Mouse (Mus musculus) adrenal gland, adult 18-20 months (tissue): ENCODE measurements around the gene Ube2l3. TPM values are rescaled to one million over a fixed set of nuclear protein-coding genes. Genes with fewer than 3 reads are reported as not detected.
A peak's percentile ranks its signal among the peaks of the same experiment; 100 is the strongest.
"Not testable (repeated sequence)": the region's sequence is repeated elsewhere in the genome, so short reads cannot be mapped to it uniquely, and the experiment has no call there.

Experiments used
- DNase-seq, 2 experiments: peaks; one replicate each; pipeline ENCODE4 v3.0.0; 2021 to 2022; ENCODE audit warnings: low spot score in 2 of 2
- total RNA-seq, 2 experiments: library from RNA; stranded (reverse); gene quantifications; 1 replicate in 1 of 2; 2 replicates in 1 of 2; pipeline ENCODE4 v1.2.3; 2021

The Ube2l3 gene
- total RNA-seq, 2 experiments from 2014 or later: 186 to 220 TPM

- peak; percentile 86 to 91 for DNase-seq
These were observed 7.8 kb upstream of the Ube2l3 start for GRCm38 (mm10) chr16:17209981-17210838.

DNA sequence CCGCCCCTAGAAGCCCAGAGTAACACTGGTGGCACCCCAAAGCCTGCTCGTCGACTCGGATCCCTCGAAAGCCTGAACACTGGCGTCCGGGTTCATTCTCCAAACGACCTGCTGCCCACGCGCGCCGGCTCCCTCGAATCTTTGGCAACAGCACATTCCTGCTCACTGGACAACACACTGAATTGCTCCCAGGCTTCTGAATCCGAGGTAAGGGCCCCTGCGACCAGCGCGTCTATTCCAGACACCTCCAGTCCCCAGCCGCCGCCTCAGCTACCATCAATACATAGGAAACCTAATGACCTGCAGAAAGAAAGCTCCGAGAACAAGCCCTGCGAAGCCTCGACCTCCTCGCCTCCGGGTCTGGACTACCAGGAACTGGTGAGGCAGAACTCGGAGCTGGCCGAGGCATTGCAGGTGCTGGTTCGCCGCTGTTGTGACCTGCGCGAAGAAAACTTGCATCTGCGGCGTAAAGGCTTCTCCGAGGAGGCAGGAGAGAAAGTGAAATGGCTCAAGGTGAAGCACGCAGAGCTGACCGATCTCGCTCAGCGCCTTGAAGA is 7.0 kb upstream of the Ube2l3 start:
- peak; percentile 31 to 40 for DNase-seq

DNA sequence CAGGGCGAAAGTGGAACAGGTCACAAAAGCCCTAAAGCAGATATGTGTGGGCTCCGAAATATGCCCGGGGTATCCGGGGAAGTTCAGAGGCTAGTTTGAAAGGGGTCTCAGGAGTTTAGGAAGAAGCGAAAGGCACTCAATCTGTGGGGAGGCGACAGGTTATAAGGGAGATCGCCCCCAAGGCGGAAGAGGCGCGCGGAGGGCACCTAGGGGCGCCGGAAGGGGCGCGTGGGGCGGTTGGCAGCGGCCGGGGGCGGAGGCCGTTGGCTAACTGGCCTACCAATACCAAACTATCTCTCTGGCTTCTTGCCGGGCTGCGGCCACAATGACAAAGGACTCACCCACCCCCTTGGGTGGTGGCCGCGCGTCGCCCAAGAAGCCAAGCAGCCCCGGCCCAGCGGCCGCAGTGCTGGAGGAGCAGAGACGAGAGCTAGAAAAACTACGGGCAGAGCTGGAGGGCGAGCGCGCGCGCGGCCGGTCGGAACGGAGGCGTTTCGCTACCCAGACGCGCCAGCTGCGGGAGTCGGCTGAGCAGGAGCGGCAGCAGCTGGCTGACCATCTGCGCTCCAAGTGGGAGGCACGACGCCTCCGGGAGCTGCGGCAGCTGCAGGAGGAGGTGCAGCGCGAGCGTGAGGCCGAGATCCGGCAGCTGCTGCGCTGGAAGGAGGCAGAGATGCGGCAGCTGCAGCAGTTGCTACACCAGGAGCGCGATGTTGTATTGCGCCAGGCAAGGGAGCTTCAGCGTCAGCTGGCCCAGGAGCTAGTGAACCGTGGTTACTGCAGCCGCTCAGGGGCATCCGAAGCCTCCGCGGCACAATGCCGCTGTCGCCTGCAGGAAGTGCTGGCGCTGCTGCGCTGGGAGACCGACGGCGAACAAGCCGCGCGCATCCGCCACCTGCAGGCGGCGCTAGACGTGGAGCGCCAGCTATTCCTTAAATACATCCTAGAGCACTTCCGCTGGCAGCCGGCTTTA is 6.2 kb upstream of the Ube2l3 start, which contains the start of gene Rimbp3:
Rimbp3 (plus strand) TSS at position 215 of the 973 bp plus-strand sequence.
- peak; percentile 82 to 86 for DNase-seq

GRCm38 (mm10) chr16:17204990-17205389 is 2.5 kb upstream of the Ube2l3 start:
- no peak for DNase-seq

GRCm38 (mm10) chr16:17201977-17202376 is 472 bp downstream of the Ube2l3 start:
- no peak for DNase-seq

GRCm38 (mm10) chr16:17200953-17201707 is 1.3 kb downstream of the Ube2l3 start:
- peak; percentile 77 to 80 for DNase-seq

GRCm38 (mm10) chr16:17200121-17200952 is 2.1 kb downstream of the Ube2l3 start:
- DNase-seq: peak in 1 of 2 experiments; percentile 46

GRCm38 (mm10) chr16:17193823-17194222 is 8.6 kb downstream of the Ube2l3 start:
- no peak for DNase-seq

DNA sequence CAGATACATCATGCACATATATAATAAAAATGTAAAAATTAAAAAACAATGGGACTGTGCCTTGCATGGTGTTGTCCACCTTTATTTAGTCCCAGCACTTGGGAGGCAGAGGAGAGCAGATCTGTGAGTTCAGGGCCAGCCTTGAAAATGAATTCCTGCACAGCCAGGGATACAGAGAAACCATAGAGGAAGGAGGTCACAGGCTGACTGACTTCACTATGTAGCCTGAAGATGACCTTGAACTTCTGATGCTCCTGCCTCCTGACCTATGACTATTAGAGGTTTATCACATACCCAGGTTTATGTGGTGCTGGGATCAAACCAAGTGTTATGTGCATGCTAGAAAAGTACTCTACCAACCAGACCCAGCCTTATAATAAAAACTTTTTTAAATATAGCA is 17.0 kb downstream of the Ube2l3 start:
- no peak for DNase-seq

- no peak for DNase-seq
These were observed 19.4 kb downstream of the Ube2l3 start for GRCm38 (mm10) chr16:17183003-17183402.

DNA sequence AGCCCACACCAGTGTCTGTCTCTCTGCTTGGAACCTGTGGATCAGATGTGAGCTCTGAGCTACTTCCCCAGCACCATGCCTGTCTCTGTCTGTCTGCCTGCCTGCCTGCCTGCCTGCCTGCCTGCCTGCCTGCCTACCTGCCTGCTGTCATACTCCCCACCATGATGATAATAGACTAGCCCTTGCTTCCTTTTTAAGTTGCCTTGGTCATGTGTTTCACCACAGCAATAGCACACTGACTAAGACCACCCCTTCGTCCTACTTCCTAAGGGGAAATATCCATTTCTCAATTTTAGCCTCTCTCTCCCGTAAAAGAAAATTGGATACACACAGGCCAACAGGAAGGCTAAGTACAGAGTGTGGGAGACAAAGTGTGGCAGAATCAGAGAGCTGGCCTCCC is 20.3 kb downstream of the Ube2l3 start:
- no peak for DNase-seq

DNA sequence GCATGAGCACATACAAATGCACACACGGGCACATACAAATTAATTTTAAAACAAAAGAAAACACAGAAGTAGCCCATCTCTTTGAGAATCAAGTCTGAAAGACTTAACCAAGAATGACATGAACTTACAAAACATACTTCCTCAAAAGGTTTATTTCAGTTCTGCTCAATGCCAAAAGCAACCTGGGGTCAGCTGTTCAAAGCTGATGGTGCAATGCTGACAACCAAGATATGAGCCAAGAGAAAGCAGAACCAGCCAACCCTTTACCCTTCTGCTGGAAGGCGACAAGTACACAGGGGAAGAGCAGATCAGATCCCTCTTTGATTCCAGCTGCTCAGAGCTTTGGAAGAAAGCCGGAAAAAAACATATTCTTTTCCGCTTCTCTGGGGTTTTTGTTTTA is 21.1 kb downstream of the Ube2l3 start:
- no peak for DNase-seq

DNA sequence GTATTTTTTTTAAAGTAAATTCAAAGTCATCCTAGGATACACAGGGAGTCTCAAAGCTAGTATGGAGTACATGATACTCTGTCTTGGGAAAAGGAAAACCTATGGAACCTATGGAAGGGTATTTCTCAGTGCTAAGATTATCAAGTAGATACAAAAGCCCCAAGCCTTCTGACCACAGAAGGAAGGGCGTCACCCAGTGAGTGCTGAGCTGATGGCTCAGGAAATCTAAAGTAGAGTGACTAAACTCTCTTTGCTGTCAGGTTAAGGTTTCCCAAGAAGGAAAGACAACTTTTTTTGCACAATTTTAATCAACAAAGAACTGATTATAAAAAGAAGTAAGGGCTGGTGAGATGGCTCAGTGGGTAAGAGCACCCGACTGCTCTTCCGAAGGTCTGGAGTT is 22.7 kb downstream of the Ube2l3 start:
- no peak for DNase-seq

DNA sequence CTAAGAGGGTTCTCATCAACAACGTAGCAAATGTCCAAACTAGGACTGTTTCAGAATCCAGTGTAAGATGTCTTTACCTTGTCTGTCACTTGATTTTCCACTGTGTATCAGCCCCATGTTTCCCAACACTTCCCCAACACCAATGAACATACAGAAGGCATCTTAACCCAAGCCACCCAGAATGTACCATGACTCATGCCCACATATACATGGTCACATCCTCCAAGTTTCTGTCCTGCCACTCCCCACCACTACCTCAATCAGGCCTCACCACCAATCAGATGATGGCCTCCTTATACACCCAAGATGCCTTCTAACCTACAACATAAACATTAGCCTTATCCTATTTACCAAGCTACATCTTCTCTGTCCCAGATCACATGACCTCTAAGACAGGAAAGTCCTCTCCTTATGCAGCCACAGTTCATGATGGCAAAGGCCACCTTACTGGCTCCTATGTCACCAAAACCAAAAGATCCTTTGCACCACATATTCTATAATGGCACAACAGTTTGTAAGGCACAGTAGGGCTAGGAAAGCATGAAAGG is 24.8 kb downstream of the Ube2l3 start:
- no peak for DNase-seq

- DNase-seq: peak in 1 of 2 experiments; percentile 26
These were observed 26.7 kb downstream of the Ube2l3 start for GRCm38 (mm10) chr16:17175765-17176164.

- no peak for DNase-seq
These were observed 34.4 kb downstream of the Ube2l3 start for GRCm38 (mm10) chr16:17168049-17168448.

DNA sequence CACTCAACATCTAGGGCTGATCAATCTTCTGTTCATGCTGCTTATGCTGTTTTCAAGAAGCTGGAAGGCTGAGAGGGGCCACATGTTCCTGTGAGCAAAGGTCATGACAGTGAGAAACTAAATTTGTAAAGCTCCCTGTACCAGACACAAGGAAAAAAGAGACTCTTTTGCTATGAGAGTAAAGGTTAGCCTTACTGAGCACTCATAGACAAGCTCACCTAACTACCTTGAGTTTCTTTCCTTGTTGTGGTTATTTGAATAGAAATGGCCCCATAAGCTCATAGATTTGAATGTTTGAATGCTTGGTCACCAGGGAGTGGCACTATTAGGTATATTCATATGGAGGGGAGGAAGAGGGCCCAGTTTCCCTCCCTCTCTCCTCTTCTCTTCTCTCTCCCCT is 35.3 kb downstream of the Ube2l3 start:
- no peak for DNase-seq

DNA sequence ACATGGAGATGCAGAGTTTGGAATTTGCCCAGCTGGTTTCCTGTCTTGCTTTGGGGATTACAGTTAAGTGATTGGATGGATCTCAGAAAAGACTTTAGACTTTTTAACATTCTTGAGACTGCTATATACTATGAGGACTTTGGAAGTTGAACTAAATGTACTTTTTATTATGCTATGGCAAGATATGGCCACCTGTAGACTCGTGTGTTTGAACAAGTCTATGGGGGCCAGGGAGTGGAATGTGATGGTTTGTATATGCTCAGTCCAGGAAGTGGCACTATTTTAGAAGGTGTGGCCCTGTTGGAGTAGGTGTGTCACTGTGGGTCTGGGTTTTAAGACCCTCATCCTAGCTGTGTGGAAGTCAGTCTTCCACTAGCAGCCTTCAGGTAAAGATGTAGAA is 37.0 kb downstream of the Ube2l3 start:
- not testable (repeated sequence) for DNase-seq

GRCm38 (mm10) chr16:17154346-17154745 is 48.1 kb downstream of the Ube2l3 start:
- peak in 1 of 2 experiments; percentile 22 for DNase-seq
